8 mouse cellular contexts compared by ENCODE assay signal in genomic region chr3:156999177-156999808, GRCm38 (mm10).
DNase-seq lines count a peak whose midpoint lies in the region.

No protein-coding gene starts in this region.

- DNase-seq in heart, postnatal 4 days, result peak; percentile 17
- no peak for DNase-seq in heart, adult 8-10 months (ENCODE audit: low spot score)
- peak; percentile 18 to 33 for DNase-seq in adrenal gland, postnatal 36 days
- peak; percentile 24 for DNase-seq in kidney, postnatal 14 days
- peak; percentile 69 to 73 for DNase-seq in lung, postnatal 4 days
- DNase-seq in gastrocnemius, postnatal 10 days, result no peak
- no peak for DNase-seq in urinary bladder, adult 18-20 months (ENCODE audit: low spot score in 2 of 2)
- no peak for DNase-seq in ovary, adult 18-20 months (ENCODE audit: low spot score)

Comparison
In these comparisons a context has a peak if more than half of its experiments do, and no peak if none do; other contexts are left out.
1. DNase-seq: peak in heart, postnatal 4 days (single experiment), adrenal gland, postnatal 36 days (2 of 2), kidney, postnatal 14 days (single experiment) and lung, postnatal 4 days (2 of 2); none in heart, adult 8-10 months (single experiment), gastrocnemius, postnatal 10 days (single experiment), urinary bladder, adult 18-20 months (0 of 2) and ovary, adult 18-20 months (single experiment).